Mouse (Mus musculus) CD4-positive, CD25-positive, alpha-beta regulatory T cell, adult 2 months (primary cell): ENCODE data around the gene Mical2.

Source experiments
- DNase-seq: peaks from one replicate; pipeline ENCODE4 v3.0.0-alpha.2; 2012; ENCODE audit warnings: low read depth, low spot score

Mical2 gene

GRCm38 (mm10) chr7:112354503-112354951, 128.9 kb downstream of the Mical2 start:
- no peak for DNase-seq

- no peak for DNase-seq
Observed at GRCm38 (mm10) chr7:112359594-112359993, 133.9 kb downstream of the Mical2 start.

- DNase-seq, result no peak
Observed at GRCm38 (mm10) chr7:112362574-112363200, 137.0 kb downstream of the Mical2 start.

DNA sequence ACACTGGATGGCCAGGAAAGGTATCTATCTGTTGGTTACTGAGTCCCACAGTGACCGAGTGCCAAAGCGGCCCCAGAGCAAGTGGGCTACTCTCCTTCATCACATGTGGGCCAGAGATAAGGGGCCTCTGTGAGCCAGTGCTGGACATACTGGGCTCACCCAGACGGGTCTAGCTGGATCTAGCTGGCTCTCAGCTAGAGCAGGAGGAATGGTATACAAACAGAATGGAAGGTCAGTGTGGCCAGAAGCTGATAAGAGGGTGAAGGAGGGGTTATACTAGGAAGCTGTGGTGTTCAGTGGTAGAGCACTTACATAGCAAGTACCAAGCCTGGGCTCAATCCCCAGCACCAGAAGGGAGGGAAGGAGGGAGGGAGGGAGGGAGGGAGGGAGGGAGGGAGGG, 140.2 kb downstream of the Mical2 start:
- DNase-seq, result no peak

DNA sequence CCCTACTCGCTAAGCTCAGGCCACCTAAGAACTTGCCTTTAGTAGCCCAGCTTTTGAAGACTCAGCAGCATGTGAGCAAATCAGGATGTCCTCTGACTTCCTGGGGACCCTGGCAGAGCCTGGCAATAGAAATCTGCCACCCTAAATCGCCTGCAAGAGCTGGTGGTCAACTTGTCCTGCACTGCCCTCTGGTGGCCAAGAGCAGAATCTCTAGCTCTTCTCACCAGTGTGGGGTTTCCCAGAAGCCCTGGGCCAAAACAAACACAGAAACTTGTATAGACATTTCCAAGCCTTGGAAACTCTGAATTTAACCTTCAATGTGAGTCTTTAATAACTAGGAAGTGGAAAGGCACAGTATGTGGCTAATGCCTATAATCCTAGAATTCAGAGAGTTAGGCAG, 143.4 kb downstream of the Mical2 start:
- peak; percentile 88 for DNase-seq

GRCm38 (mm10) chr7:112369977-112370376, 144.3 kb downstream of the Mical2 start:
- DNase-seq, result no peak

- no peak for DNase-seq
Observed at GRCm38 (mm10) chr7:112371387-112371786, 145.7 kb downstream of the Mical2 start.

DNA sequence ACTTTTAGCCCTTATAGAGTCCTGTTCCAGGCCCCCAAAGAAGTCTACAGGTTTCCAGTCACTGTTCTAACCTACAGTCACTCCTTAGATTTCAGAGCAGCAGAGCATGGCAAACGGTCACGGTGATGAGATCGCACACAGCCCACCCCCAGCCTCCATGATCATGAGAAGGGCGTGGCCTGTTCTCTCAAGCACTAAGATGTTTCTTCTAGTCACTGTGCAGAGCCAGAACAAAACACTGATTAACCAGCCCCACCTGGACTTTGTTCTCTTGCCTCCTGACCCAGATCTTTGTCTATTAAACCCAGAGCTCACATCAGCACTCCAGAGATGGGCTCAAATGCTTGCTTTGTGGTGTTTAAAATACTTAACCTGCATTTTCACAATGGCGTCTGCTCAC, 148.4 kb downstream of the Mical2 start:
- no peak for DNase-seq

DNA sequence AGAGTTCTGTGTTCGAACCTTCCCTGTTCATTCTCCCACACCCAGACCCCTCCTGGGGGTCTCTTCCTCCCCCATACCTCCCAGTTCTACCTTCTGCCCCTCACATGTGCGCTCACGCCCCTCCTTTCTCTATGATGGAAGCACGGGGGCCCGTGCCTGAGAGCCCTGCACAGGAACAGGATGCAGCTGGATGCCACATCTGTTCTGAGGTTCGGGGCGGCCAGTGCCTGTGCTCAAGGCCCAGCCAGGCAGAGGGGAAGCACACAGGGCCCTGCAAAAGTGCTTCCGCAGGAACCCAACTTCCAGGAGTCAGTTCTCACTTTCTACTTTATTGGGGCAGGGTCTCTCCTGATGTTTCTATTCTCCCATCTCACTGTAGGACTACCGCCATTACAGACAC, 149.4 kb downstream of the Mical2 start:
- DNase-seq, result no peak

- no peak for DNase-seq
Observed at GRCm38 (mm10) chr7:112375900-112376299, 150.2 kb downstream of the Mical2 start.

GRCm38 (mm10) chr7:112376611-112377010, 151.0 kb downstream of the Mical2 start:
- DNase-seq, result no peak

GRCm38 (mm10) chr7:112377314-112377713, 151.7 kb downstream of the Mical2 start:
- DNase-seq, result peak; percentile 49

DNA sequence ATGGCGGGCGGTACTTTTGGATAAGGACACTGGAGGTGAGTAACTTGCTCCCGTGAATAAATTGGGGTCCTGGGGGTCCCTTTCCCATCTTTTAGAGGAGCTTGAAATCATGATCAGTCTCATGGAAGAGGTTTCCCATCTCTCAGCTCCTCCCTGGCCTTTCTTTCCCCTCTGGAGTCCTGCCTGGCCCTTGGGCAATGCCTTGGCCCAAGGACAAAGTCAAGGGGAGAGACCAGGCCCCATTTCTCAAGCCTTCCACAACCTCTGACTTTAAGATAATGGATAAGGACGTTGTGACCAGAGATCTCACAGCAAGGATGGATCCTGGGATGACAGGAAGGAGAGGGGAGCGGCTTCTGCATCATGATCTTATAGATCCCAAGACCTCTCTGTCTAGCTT, 152.4 kb downstream of the Mical2 start:
- no peak for DNase-seq

DNA sequence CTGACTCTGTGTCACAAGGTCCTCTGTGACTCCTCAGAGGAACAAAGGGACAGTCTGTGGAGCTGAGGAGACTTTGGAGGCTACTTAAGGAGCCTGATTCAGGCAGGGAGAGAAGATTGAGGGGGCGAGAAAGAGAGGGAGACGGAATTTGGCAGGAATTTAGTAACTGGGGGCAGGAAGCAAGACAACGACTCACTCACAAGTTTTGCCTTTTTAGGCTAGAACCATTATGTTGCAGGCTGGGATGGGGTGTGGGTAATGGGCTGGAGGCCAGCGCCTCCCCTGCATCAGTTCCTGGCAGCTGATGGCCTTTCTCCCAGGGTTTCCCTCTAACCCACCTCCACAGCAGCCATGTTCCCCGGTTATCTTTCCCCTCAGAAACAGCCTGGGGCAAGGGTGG, 152.8 kb downstream of the Mical2 start:
- DNase-seq, result no peak

GRCm38 (mm10) chr7:112386521-112386920, 160.9 kb downstream of the Mical2 start:
- DNase-seq, result no peak

DNA sequence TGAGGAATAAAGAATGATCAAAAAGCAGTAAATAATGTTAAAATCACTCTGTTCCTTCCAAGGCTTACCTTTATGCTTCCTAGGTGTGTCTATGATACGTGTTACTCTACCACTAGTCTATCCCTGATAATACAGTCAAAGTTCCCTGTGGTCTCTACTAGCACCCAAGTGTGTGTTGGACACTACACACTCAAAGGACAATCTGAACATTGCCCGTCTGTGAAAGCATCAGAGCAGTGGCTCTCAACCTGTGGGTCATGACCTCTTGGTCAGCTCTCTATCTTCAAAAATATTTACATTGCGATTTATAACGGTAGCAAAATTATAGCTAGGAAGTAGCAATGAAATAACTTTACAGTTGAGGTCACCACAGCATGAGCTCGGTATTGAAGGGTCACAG, 162.2 kb downstream of the Mical2 start:
- DNase-seq, result no peak

GRCm38 (mm10) chr7:112388363-112388875, 162.8 kb downstream of the Mical2 start:
- DNase-seq, result no peak

GRCm38 (mm10) chr7:112389611-112390251, 164.1 kb downstream of the Mical2 start:
- no peak for DNase-seq

- no peak for DNase-seq
Observed at GRCm38 (mm10) chr7:112390252-112390936, 164.7 kb downstream of the Mical2 start.

- no peak for DNase-seq
Observed at GRCm38 (mm10) chr7:112390937-112391605, 165.4 kb downstream of the Mical2 start.

DNA sequence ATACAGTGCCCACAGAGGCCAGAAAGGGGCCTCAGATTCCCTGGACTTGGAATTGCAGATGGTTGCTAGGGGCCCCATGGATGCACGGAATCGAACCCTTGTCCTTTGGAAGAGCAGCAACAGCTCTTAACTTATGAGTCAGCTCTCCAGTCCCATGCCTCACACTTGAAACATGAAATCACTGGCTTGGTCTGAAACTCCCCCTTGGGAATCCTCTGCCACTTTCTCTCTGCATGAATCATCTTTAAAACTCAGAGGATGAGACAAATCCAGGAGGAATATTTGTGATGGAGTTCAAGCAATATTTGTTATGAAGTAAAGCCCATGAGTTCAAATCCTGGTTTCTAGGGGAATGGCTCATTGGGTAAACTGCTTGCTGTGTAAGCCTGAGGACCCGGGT, 172.1 kb downstream of the Mical2 start:
- no peak for DNase-seq
